Comparison of ENCODE assay signal across 22 mouse cellular contexts in the genomic region with DNA sequence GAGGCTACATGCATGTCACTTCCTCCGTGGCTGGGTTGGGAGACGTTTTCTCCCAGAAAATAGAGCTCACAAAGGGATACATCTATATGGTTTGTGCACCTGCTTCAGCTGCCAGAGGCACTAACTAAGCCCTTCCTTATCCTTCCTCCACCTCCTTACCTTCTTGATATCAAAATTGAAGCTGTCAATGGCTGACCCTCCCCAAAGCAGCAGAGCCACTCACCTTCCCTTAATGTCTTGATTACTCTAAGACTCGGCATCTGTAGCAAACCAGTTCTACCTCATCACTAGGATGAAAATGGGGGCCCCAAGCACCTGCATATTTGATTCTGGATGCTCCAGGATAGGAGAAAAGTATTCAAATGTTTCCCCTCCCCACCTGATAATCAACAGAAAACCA.
"Had no signal": no experiment of that assay in that cellular context is flagged by ENCODE, and none has a peak within 500 bp of the region (broad histone marks: within the 10 kb centered on the region; RNA-seq: fewer than 3 reads in every experiment).

No protein-coding gene starts in this region.

- H3K4me3 ChIP-seq: heart, embryonic 12.5 days; heart, embryonic 13.5 days; heart, embryonic 15.5 days; hindbrain, embryonic 10.5 days; hindbrain, embryonic 12.5 days; hindbrain, embryonic 13.5 days; hindbrain, embryonic 15.5 days; intestine, embryonic 15.5 days; kidney, embryonic 15.5 days; layer of hippocampus, adult 2 months had no signal

- DNase-seq: heart, postnatal 36 days; kidney, adult 11 months; layer of hippocampus, adult 9-11 months; layer of hippocampus, postnatal 36 days had no signal

- H3K4me1 ChIP-seq: heart, embryonic 12.5 days; heart, embryonic 13.5 days; heart, embryonic 15.5 days; hindbrain, embryonic 10.5 days; hindbrain, embryonic 12.5 days; hindbrain, embryonic 15.5 days; intestine, embryonic 15.5 days; kidney, embryonic 15.5 days had no signal

- ATAC-seq: hindbrain, embryonic 16.5 days; hindbrain, postnatal 0 days; inflammation-experienced regulatory T-cells, adult 6 months; intestine, embryonic 15.5 days; intestine, embryonic 16.5 days; intestine, postnatal 0 days had no signal

- H3K27ac ChIP-seq: heart, embryonic 13.5 days; heart, embryonic 15.5 days; hindbrain, embryonic 10.5 days; hindbrain, embryonic 12.5 days; hindbrain, embryonic 13.5 days; hindbrain, embryonic 14.5 days; hindbrain, embryonic 15.5 days; hindbrain, postnatal 0 days; intestine, embryonic 15.5 days; kidney, embryonic 15.5 days; kidney, postnatal 0 days; layer of hippocampus, adult 2 months had no signal

- H3K9ac ChIP-seq: heart, embryonic 12.5 days; heart, embryonic 13.5 days; heart, embryonic 15.5 days; hindbrain, embryonic 12.5 days; hindbrain, embryonic 13.5 days; hindbrain, embryonic 14.5 days; hindbrain, embryonic 15.5 days; intestine, embryonic 15.5 days; kidney, embryonic 15.5 days had no signal

- H3K36me3 ChIP-seq: heart, embryonic 12.5 days; heart, embryonic 13.5 days; heart, embryonic 15.5 days; hindbrain, embryonic 10.5 days; hindbrain, embryonic 12.5 days; hindbrain, embryonic 13.5 days; hindbrain, embryonic 15.5 days; intestine, embryonic 15.5 days; kidney, embryonic 15.5 days had no signal

- H3K27me3 ChIP-seq: hindbrain, embryonic 13.5 days; hindbrain, embryonic 15.5 days; intestine, embryonic 15.5 days; kidney, embryonic 15.5 days had no signal

- H3K4me2 ChIP-seq: heart, embryonic 11.5 days; heart, embryonic 12.5 days; heart, embryonic 13.5 days; heart, embryonic 15.5 days; hindbrain, embryonic 12.5 days; hindbrain, embryonic 13.5 days; hindbrain, embryonic 14.5 days; hindbrain, embryonic 15.5 days; intestine, embryonic 15.5 days; kidney, embryonic 15.5 days had no signal

- H3K9me3 ChIP-seq: heart, embryonic 12.5 days; heart, embryonic 15.5 days; hindbrain, embryonic 12.5 days; hindbrain, embryonic 13.5 days; hindbrain, embryonic 15.5 days; intestine, embryonic 15.5 days; kidney, embryonic 15.5 days had no signal
